ENCODE assay signal across 1 mouse cellular context in the genomic region with DNA sequence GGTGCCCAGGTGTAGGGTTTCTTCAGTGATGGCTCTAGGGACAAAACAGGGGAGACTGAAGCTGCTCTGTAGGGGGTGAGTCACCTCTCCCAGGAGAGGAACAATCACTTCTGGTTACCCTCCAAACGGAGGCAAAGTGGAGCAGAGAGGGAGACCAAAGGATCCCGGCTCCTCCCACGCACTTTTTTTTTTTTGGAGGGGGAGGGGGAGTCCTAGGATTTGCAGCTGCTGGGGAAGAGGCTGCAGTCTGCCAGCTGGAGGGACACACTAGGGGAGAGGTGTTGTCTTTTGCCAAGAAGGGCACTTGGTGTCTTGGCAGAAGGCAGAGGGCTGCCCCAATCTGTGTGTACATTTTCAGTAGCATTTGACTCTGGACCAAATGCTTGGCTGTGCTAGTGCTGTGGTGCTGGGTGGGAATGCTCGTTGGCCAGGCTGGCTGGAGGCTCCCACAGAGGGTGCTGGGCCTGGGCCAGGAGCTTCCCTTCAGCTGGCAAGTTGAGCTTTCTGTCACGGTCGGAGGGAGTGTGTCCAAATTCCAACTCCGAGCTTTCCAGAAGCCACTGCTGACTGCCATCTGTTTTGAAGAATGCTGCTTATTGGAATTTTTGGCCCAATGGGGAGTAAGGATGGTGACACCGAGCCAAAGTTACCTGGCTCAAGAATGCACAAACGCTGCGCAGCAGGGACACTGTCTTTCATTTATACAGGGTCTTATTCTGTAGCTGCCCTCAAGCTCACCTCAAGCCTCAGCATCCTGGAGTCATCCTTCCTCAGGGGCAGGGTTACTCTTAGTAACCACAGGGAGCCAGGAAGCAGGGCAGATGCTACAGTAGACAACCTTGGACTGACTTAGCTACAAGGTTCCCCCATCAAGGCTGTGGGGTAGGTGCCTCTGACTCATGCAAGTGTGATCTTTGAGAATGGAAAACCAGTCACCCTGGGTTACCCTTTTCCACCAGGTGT.
TF ChIP-seq lines count a peak whose summit lies in the region.

No protein-coding gene starts in this region.

TF ChIP-seq in CH12.LX, 34 proteins besides CTCF, POLR2A, EP300 and RAD21:
- TF ChIP-seq ETS1 (conservative IDR thresholded peaks at IDR 0.05; ENCODE audit: low read depth, low read length) (peak; percentile 19; the same call in 1 of the 2 replicates), TBP (conservative IDR thresholded peaks at IDR 0.05; ENCODE audit: low read depth, low read length) (no peak), HCFC1 (IDR thresholded peaks at IDR 0.05; ENCODE audit: low read depth, low read length) (no peak), ZNF384 (IDR thresholded peaks at IDR 0.05; ENCODE audit: low read depth, low read length) (peak; percentile 90)
TF ChIP-seq in CH12.LX: peak in this region for 2.
